Mouse (Mus musculus) cerebellum, adult 11-12 months (tissue): ENCODE results near the gene Phldb2.
A peak's percentile ranks its signal among the peaks of the same experiment; 100 is the strongest.

Source experiments
- DNase-seq: peaks from one replicate; pipeline ENCODE4 v3.0.0; 2022

Phldb2 gene

GRCm38 (mm10) chr16:45890471-45891200 is 62.8 kb downstream of the Phldb2 start:
- no peak for DNase-seq

- DNase-seq = no peak
These were observed 63.8 kb downstream of the Phldb2 start for GRCm38 (mm10) chr16:45889636-45890035.

- no peak for DNase-seq
These were observed 66.8 kb downstream of the Phldb2 start for GRCm38 (mm10) chr16:45886599-45886998.

GRCm38 (mm10) chr16:45884194-45884593 is 69.2 kb downstream of the Phldb2 start:
- DNase-seq = no peak

GRCm38 (mm10) chr16:45881177-45881832 is 72.1 kb downstream of the Phldb2 start:
- DNase-seq = no peak

GRCm38 (mm10) chr16:45880101-45880751 is 73.2 kb downstream of the Phldb2 start:
- DNase-seq = no peak

GRCm38 (mm10) chr16:45877739-45878138 is 75.7 kb downstream of the Phldb2 start:
- DNase-seq = no peak

GRCm38 (mm10) chr16:45877171-45877570 is 76.2 kb downstream of the Phldb2 start:
- DNase-seq = no peak

- DNase-seq = no peak
These were observed 80.0 kb downstream of the Phldb2 start for GRCm38 (mm10) chr16:45873397-45873796.

- DNase-seq = no peak
These were observed 82.0 kb downstream of the Phldb2 start for GRCm38 (mm10) chr16:45871286-45871976.

GRCm38 (mm10) chr16:45870651-45871050 is 82.7 kb downstream of the Phldb2 start:
- no peak for DNase-seq

GRCm38 (mm10) chr16:45869044-45869443 is 84.4 kb downstream of the Phldb2 start:
- DNase-seq = no peak

GRCm38 (mm10) chr16:45857277-45857863 is 96.0 kb downstream of the Phldb2 start:
- DNase-seq = no peak

GRCm38 (mm10) chr16:45854499-45854898 is 98.9 kb downstream of the Phldb2 start:
- DNase-seq = no peak

- DNase-seq = no peak
These were observed 104.4 kb downstream of the Phldb2 start for GRCm38 (mm10) chr16:45849045-45849444.

- no peak for DNase-seq
These were observed 108.5 kb downstream of the Phldb2 start for GRCm38 (mm10) chr16:45844875-45845274.

- DNase-seq = peak; percentile 30
These were observed 109.2 kb downstream of the Phldb2 start for GRCm38 (mm10) chr16:45844049-45844780.

- DNase-seq = no peak
These were observed 110.0 kb downstream of the Phldb2 start for GRCm38 (mm10) chr16:45843351-45843891.

- no peak for DNase-seq
These were observed 111.0 kb downstream of the Phldb2 start for GRCm38 (mm10) chr16:45842440-45842839.

GRCm38 (mm10) chr16:45841806-45842205 is 111.6 kb downstream of the Phldb2 start:
- DNase-seq = no peak

- no peak for DNase-seq
These were observed 112.4 kb downstream of the Phldb2 start for GRCm38 (mm10) chr16:45841016-45841415.
